Mouse (Mus musculus): ENCODE measurements at regions not wholly inside any gene's neighbourhood (a gene's known extent, or its start where the extent isn't known, plus 50 kb on each side); places are given as distances from the start of the nearest gene placed in this dataset.

DNA sequence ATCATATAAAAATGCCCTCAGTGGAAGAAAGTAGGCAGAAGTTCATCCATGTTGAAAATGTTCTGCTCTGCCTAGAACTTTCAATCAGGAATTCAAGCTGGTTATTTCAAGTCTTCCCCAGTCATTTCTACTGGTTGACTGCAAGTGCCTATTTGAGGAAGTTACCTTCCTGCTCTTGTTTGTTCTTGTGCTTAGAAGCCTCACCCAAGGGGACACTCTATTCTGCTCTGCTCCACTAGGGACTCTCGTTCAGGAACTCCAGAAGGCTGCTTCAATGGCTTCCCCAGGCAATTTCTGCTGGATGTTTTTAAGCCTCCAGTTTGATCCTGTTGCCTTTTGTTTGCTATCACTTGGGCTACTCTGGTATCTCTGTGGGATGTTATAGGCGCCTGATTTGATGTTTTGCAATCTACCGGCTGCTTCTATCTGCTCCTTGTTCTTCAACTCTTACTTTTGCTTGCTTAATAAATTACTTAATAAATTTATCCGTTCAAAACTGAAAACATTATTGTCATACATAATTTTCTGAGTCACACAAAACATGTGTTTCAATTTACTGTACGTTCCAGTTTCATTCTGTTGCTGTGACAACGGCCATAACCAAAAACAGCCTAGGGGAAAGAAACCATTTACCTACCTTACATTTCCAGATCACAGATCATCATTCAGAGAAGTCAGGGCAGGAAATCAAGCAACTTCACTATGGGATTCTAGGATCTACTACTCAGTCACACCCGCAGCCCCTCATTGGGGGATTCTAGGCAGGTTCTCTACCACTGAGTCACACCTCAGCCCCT lies 71.4 kb upstream of the Foxk1 start:
- Histone ChIP-seq H3K27ac (replicated peaks) (no peak overlapping the region), H3K27me3 (replicated peaks; ENCODE audit: low read depth, poor library complexity, severe bottlenecking) (no peaks in the 10 kb centered on the region), H3K4me1 (peaks cover 8% of the 10 kb centered on the region), H3K9me3 (no peaks in the 10 kb centered on the region), H3K4me3 (no peak overlapping the region), H3K36me3 (replicated peaks) (no peaks in the 10 kb centered on the region)
- 81% methylated on average over 7 of the region's 7 CpGs for WGBS
- DNase-seq (ENCODE audit: low spot score) = no peak

DNA sequence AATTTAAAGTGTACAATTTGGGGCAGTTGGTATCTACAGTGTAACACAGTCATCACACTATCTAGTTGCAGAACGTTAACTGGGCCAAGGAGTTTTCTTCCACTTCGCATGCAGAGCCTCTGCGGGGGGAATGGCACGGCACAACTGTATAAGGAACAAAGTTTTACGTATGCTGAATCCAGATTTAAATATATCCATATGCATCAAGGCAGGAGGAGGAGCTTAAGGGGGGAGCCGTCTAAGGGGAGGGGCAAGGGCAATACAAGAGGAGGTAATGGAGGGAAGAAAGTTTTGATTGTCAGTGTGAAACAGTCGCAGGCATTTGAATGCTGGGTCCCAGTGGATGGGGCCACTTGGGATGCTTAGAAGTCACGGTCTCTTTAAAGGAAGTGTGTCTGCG lies 68.6 kb upstream of the Foxk1 start:
- peaks cover 8% of the 10 kb centered on the region for H3K4me1 ChIP-seq
- H3K36me3 ChIP-seq (replicated peaks) = no peaks in the 10 kb centered on the region
- DNase-seq (ENCODE audit: low spot score) = no peak
- H3K27ac ChIP-seq (replicated peaks) = no peak overlapping the region
- no peaks in the 10 kb centered on the region for H3K9me3 ChIP-seq
- WGBS = 59% methylated on average over 9 of the region's 9 CpGs
- no peaks in the 10 kb centered on the region for H3K27me3 ChIP-seq (replicated peaks; ENCODE audit: low read depth, poor library complexity, severe bottlenecking)
- no peak overlapping the region for H3K4me3 ChIP-seq

DNA sequence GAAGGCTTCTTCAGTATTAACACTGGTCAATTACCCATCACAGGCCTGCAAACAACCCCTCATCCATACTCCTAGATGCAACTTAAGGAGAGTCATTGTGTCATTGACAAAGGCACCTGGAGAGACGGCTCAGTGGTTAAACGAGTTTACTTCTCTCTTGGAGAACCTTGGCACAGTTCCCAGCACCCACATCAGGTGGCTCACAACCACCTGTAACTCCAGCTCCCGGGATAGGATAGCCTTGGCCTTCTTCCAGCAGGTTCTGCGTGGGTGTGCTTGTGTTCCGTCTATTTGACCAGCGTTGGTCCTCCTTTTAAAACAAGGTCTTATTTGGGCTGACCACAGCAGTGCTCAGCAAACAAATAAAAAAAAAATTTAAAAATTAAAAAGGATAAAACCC lies 63.9 kb upstream of the Foxk1 start:
- Histone ChIP-seq H3K4me3 (no peak overlapping the region), H3K9me3 (no peaks in the 10 kb centered on the region), H3K4me1 (peaks cover 11% of the 10 kb centered on the region), H3K27me3 (replicated peaks; ENCODE audit: low read depth, poor library complexity, severe bottlenecking) (no peaks in the 10 kb centered on the region), H3K27ac (replicated peaks) (no peak overlapping the region), H3K36me3 (replicated peaks) (no peaks in the 10 kb centered on the region)
- WGBS = 92% methylated on average over 6 of the region's 6 CpGs
- no peak for DNase-seq (ENCODE audit: low spot score)

DNA sequence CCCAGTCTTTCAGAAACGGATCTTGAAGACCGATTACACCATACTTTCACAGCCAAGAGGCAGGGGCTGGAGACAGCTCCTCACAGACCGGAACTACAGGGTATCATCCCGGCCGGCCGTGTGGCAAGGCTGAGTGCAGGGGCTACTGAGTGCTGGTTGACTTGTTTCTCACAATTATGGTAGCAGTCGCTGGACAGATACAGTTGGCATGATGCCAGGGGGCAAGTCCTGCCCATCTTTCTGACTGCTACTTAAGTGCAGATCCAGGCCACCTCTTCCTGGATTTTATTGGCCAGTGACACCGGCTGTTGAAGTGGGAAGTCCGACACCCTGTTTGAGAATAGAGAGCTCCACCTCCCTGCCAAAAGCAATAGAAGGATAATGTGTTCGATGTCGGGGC lies 63.2 kb upstream of the Foxk1 start:
- no peak for DNase-seq (ENCODE audit: low spot score)
- 85% methylated on average over 11 of the region's 11 CpGs for WGBS
- Histone ChIP-seq H3K36me3 (replicated peaks) (no peaks in the 10 kb centered on the region), H3K27me3 (replicated peaks; ENCODE audit: low read depth, poor library complexity, severe bottlenecking) (no peaks in the 10 kb centered on the region), H3K4me1 (peaks cover 10% of the 10 kb centered on the region), H3K27ac (replicated peaks) (no peak overlapping the region), H3K4me3 (no peak overlapping the region), H3K9me3 (no peaks in the 10 kb centered on the region)

DNA sequence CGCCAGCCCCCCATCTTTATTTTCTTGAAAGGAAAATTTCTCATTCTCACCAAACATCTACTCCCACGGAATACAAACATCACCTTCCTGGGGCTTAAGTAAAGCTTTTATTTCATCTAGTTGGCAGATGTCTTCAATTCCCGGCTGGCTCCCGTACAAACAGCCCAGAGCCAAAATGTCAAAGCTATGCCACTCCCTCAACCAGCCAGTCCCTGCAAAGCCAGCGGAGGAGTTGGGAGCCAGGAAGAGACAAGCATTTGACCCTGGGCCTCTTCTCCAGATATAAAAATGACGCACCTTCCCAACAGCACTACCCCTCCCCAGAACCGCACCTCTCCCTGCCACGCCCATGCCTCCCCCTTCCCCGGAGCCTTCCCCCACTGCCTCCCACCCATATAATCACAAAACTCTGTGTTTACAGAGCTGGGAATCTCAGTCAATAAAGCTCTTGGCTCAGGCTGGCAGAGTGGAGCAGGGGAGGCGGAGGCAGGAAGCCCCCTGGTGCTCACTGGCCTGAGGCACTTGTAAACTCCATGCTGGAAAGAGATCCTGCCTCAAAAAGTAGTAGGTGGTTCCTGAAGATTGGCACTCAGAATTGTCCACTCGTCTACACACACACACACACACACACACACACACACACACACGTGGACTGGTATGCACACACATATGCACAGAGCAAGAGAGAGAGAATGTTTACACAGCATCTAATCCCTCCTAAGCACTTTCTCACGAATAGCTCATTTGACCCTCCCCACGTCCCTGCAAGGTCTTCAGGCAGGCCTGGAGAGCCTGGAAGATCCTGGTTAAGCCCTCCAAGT lies 60.9 kb upstream of the Foxk1 start:
- peaks cover 10% of the 10 kb centered on the region for H3K4me1 ChIP-seq
- no peak overlapping the region for H3K4me3 ChIP-seq
- H3K27ac ChIP-seq (replicated peaks) = no peak overlapping the region
- WGBS = 55% methylated on average over 14 of the region's 14 CpGs
- H3K9me3 ChIP-seq = no peaks in the 10 kb centered on the region
- H3K36me3 ChIP-seq (replicated peaks) = no peaks in the 10 kb centered on the region
- no peak for DNase-seq (ENCODE audit: low spot score)
- H3K27me3 ChIP-seq (replicated peaks; ENCODE audit: low read depth, poor library complexity, severe bottlenecking) = no peaks in the 10 kb centered on the region

DNA sequence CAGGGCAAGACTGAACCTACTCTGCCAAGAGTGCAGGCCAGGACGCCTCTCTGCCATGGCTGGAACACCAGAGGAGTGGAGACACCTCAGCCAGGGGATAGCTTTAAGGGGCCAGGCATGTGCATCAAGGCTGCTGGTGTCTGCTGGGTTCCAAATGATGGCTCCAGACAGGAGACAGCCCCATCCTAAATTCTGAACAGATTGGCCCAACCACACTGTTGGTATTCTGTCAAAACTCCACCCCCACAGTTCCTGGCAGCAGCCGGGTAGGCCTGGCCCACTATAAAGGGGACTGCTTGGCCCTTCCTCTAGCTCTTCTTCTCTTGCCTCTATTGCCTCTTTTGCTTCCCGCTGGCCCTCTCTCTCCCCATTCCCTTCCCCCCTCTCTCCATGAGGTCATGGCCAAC lies 60.3 kb upstream of the Foxk1 start:
- no peaks in the 10 kb centered on the region for H3K36me3 ChIP-seq (replicated peaks)
- WGBS = 73% methylated on average over 3 of the region's 3 CpGs
- H3K4me1 ChIP-seq = peaks cover 10% of the 10 kb centered on the region
- H3K27me3 ChIP-seq (replicated peaks; ENCODE audit: low read depth, poor library complexity, severe bottlenecking) = no peaks in the 10 kb centered on the region
- no peak overlapping the region for H3K27ac ChIP-seq (replicated peaks)
- DNase-seq (ENCODE audit: low spot score) = no peak
- no peak overlapping the region for H3K4me3 ChIP-seq
- no peaks in the 10 kb centered on the region for H3K9me3 ChIP-seq

DNA sequence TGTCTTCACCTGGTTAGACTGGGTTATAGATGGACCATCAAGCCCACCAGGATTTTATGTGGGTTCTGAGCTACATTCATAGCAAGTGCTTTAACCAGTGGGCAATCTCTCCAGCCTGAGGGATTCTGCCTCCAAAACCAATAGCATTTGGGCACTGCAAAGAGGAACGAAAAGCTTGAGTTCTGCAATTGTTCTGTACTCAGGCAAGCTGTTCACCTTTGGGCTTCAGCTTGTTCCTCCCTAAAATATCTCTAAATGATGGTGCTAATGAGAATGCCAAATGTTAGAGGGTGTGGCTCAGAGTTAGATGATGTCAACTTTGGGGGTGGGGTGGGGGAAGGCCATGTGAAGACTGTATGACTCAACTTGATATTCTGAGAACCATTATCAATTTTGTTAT lies 54.8 kb upstream of the Foxk1 start:
- no peak overlapping the region for H3K4me3 ChIP-seq

DNA sequence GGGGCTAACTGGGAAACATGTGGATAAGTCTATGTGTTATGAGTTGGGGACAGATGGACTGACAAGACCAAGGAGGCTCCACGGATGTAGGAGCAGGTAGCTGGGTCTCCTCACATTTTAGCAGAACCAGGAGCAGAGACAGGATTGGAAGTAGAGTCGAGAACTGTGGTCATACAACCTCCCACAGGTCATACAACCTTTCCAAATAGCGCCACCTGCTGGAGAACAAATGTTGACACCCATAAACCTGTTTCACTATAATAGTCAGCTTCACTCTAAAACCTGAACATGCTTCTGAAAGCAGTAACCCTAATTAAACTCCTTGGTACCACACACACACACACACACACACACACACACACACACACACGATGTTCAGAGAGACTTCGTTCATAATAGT lies 50.7 kb upstream of the Foxk1 start:
- peaks cover 6% of the 10 kb centered on the region; the same call in 1 of the 2 replicates for H3K9me3 ChIP-seq
- H3K4me1 ChIP-seq = no peaks in the 10 kb centered on the region
- 51% methylated on average over 5 of the region's 5 CpGs for WGBS
- no peaks in the 10 kb centered on the region for H3K27me3 ChIP-seq (replicated peaks; ENCODE audit: low read depth, poor library complexity, severe bottlenecking)
- DNase-seq (ENCODE audit: low spot score) = no peak
- no peak overlapping the region for H3K27ac ChIP-seq (replicated peaks)
- no peaks in the 10 kb centered on the region for H3K36me3 ChIP-seq (replicated peaks)
- no peak overlapping the region for H3K4me3 ChIP-seq

More for the DNA sequence above, 54.8 kb upstream of the Foxk1 start:
- H3K9me3 ChIP-seq = peaks cover 6% of the 10 kb centered on the region; the same call in 1 of the 2 replicates
- 88% methylated on average over 1 of the region's 1 CpGs for WGBS
- H3K36me3 ChIP-seq (replicated peaks) = no peaks in the 10 kb centered on the region
- no peaks in the 10 kb centered on the region for H3K4me1 ChIP-seq
- no peaks in the 10 kb centered on the region for H3K27me3 ChIP-seq (replicated peaks; ENCODE audit: low read depth, poor library complexity, severe bottlenecking)
- no peak overlapping the region for H3K27ac ChIP-seq (replicated peaks)
- no peak for DNase-seq (ENCODE audit: low spot score)
